Mouse (Mus musculus): Measurements from ENCODE around the gene Gm20532. TPM values are rescaled to one million over a fixed set of nuclear protein-coding genes. Genes with fewer than 3 reads are reported as not detected.

Gm20532 gene
- polyA plus RNA-seq, 1 experiment from 2014 or later, result not detected

DNA sequence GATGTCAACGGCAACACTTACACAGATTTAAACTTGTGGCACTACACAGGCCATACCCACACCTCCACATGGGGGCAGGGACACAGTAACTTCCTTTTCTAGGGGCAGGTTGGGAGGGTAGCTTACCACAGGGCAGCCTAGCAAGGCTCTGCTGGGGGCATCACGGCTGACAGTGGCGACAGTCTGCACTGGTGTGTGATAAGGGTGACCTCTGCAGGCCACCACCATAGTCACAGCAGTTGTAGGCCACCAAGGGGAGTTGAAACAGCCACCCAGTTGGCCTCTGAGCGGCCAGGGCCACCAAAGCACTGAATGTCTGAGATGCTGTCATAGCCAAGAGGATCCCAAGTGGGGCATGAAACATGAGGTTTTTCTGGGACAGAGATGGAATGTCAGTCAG, 20.2 kb upstream of the Gm20532 start:
- Histone ChIP-seq H3K4me1 (ENCODE audit: control insufficient read depth, insufficient read depth, low read length) (peaks cover 3% of the 10 kb centered on the region), H3K36me3 (ENCODE audit: control insufficient read depth, insufficient read depth, low read length) (no peaks in the 10 kb centered on the region), H3K27ac (ENCODE audit: low read depth, low read length) (no peak overlapping the region), H3K9me3 (ENCODE audit: control insufficient read depth, low read length) (no peaks in the 10 kb centered on the region), H3K27me3 (ENCODE audit: control insufficient read depth, insufficient read depth, low read length) (no peaks in the 10 kb centered on the region), H3K9ac (ENCODE audit: low read length) (no peak overlapping the region), H3K4me3 (ENCODE audit: low read depth, low read length) (no peak overlapping the region), H3K4me2 (no peak overlapping the region)
- peak; percentile 89 for DNase-seq (ENCODE audit: low spot score, missing footprints)
- peak; percentile 62 for ATAC-seq (ENCODE audit: low FRiP score)
- WGBS, result 18% methylated on average over 4 of the region's 4 CpGs

GRCm38 (mm10) chr2:26570034-26570433, 16.4 kb upstream of the Gm20532 start:
- Histone ChIP-seq H3K36me3 (ENCODE audit: control insufficient read depth, insufficient read depth, low read length) (no peaks in the 10 kb centered on the region), H3K4me1 (ENCODE audit: control insufficient read depth, insufficient read depth, low read length) (0 out of 2 replicates have a peak, but pooled peaks cover 4% of the 10 kb centered on the region), H3K9me3 (ENCODE audit: control insufficient read depth, low read length) (no peaks in the 10 kb centered on the region), H3K4me2 (no peak overlapping the region), H3K27me3 (ENCODE audit: control insufficient read depth, insufficient read depth, low read length) (no peaks in the 10 kb centered on the region), H3K9ac (ENCODE audit: low read length) (no peak overlapping the region), H3K27ac (ENCODE audit: low read depth, low read length) (no peak overlapping the region), H3K4me3 (ENCODE audit: low read depth, low read length) (no peak overlapping the region)
- DNase-seq (ENCODE audit: low spot score, missing footprints) (peak; percentile 97), ATAC-seq (ENCODE audit: low FRiP score) (0 out of 2 replicates have a peak, but pooled peaks have one; percentile 19)
- WGBS, result 2% methylated on average over 3 of the region's 3 CpGs

DNA sequence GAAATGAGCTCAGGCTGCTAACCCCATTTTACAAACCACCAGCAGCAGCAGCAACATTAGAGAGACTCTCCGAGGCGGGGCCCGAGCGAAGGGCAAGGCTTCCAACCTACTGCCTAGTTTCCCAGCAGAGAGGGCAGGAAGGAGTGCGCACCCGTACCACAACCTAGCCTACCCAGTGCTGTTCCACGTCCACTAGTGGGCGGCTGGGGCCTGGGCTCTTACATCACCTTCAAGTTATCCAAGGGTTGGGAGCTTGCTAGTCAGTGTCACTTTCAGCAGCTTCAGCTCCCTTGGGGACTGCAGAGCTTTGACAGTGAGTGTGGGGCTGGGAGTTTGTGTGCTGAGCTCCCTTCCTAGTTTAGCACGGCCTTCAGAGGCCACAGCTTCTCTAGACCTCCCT, 15.0 kb upstream of the Gm20532 start:
- Histone ChIP-seq H3K36me3 (ENCODE audit: control insufficient read depth, insufficient read depth, low read length) (no peaks in the 10 kb centered on the region), H3K27me3 (ENCODE audit: control insufficient read depth, insufficient read depth, low read length) (no peaks in the 10 kb centered on the region), H3K27ac (ENCODE audit: low read depth, low read length) (no peak overlapping the region), H3K4me3 (ENCODE audit: low read depth, low read length) (no peak overlapping the region), H3K9ac (ENCODE audit: low read length) (no peak overlapping the region), H3K4me1 (ENCODE audit: control insufficient read depth, insufficient read depth, low read length) (0 out of 2 replicates have a peak, but pooled peaks cover 6% of the 10 kb centered on the region), H3K4me2 (no peak overlapping the region), H3K9me3 (ENCODE audit: control insufficient read depth, low read length) (no peaks in the 10 kb centered on the region)
- no peak for ATAC-seq (ENCODE audit: low FRiP score)
- no peak for DNase-seq (ENCODE audit: low spot score, missing footprints)
- 82% methylated on average over 9 of the region's 9 CpGs for WGBS

DNA sequence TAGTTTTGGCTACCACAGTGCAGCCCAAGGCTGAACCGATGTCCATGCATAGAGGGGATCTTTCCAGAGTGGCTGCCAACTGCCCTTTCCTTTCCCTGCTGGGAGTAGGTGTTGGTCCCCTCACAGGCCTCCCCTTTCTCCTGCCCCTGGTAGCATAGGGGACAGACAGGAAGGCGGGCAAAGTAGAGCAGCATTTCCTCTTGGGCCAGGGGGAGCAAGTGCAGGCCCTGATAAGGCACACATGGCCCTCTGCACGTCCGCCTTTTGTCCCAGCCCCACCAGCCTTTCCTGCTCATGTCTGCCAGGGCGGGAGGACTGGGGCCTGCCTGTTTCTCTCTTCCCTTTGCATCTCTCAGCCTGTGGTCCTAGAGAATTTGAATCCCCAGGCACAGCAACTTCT, 14.6 kb upstream of the Gm20532 start:
- H3K9me3 ChIP-seq (ENCODE audit: control insufficient read depth, low read length), result no peaks in the 10 kb centered on the region
- H3K4me2 ChIP-seq, result no peak overlapping the region
- 0 out of 2 replicates have a peak, but pooled peaks cover 6% of the 10 kb centered on the region for H3K4me1 ChIP-seq (ENCODE audit: control insufficient read depth, insufficient read depth, low read length)
- H3K9ac ChIP-seq (ENCODE audit: low read length), result no peak overlapping the region
- H3K27me3 ChIP-seq (ENCODE audit: control insufficient read depth, insufficient read depth, low read length), result no peaks in the 10 kb centered on the region
- no peak overlapping the region for H3K27ac ChIP-seq (ENCODE audit: low read depth, low read length)
- no peak overlapping the region for H3K4me3 ChIP-seq (ENCODE audit: low read depth, low read length)
- no peak for DNase-seq (ENCODE audit: low spot score, missing footprints)
- no peaks in the 10 kb centered on the region for H3K36me3 ChIP-seq (ENCODE audit: control insufficient read depth, insufficient read depth, low read length)
- no peak for ATAC-seq (ENCODE audit: low FRiP score)
- WGBS, result 63% methylated on average over 5 of the region's 5 CpGs

GRCm38 (mm10) chr2:26573396-26573795, 13.0 kb upstream of the Gm20532 start:
- DNase-seq (ENCODE audit: low spot score, missing footprints), result no peak

DNA sequence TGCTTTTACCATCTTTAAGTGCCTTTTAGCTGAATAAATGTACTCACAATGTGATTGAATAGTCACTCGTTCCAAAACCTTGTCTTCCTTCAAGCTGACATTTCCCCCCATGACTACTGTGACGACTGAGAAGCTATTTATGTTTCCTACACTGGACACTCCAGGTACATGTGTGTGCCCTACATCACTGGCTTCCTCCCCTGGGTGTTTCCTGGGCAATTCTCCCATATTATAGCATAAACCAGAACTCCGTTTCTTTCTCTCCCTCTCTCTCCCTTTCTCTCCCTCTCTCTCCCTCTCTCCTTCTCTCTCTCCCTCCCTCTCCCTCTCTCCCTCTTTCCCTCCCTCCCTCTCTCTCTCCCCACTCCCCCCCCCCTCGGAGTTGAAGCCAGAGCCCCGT, 12.6 kb upstream of the Gm20532 start:
- Histone ChIP-seq H3K4me1 (ENCODE audit: control insufficient read depth, insufficient read depth, low read length) (0 out of 2 replicates have a peak, but pooled peaks cover 6% of the 10 kb centered on the region), H3K4me3 (ENCODE audit: low read depth, low read length) (no peak overlapping the region), H3K4me2 (no peak overlapping the region), H3K9me3 (ENCODE audit: control insufficient read depth, low read length) (no peaks in the 10 kb centered on the region), H3K36me3 (ENCODE audit: control insufficient read depth, insufficient read depth, low read length) (no peaks in the 10 kb centered on the region), H3K27ac (ENCODE audit: low read depth, low read length) (no peak overlapping the region), H3K27me3 (ENCODE audit: control insufficient read depth, insufficient read depth, low read length) (no peaks in the 10 kb centered on the region), H3K9ac (ENCODE audit: low read length) (no peak overlapping the region)
- 49% methylated on average over 5 of the region's 5 CpGs for WGBS
- ATAC-seq (ENCODE audit: low FRiP score), result no peak
- DNase-seq (ENCODE audit: low spot score, missing footprints), result no peak

More at GRCm38 (mm10) chr2:26573396-26573795, 13.0 kb upstream of the Gm20532 start:
- no peak overlapping the region for H3K4me2 ChIP-seq
- no peaks in the 10 kb centered on the region for H3K27me3 ChIP-seq (ENCODE audit: control insufficient read depth, insufficient read depth, low read length)
- 80% methylated on average over 12 of the region's 12 CpGs for WGBS
- no peaks in the 10 kb centered on the region for H3K36me3 ChIP-seq (ENCODE audit: control insufficient read depth, insufficient read depth, low read length)
- ATAC-seq (ENCODE audit: low FRiP score), result no peak
- 0 out of 2 replicates have a peak, but pooled peaks cover 6% of the 10 kb centered on the region for H3K4me1 ChIP-seq (ENCODE audit: control insufficient read depth, insufficient read depth, low read length)
- no peaks in the 10 kb centered on the region for H3K9me3 ChIP-seq (ENCODE audit: control insufficient read depth, low read length)
- H3K27ac ChIP-seq (ENCODE audit: low read depth, low read length), result no peak overlapping the region
- no peak overlapping the region for H3K9ac ChIP-seq (ENCODE audit: low read length)
- no peak overlapping the region for H3K4me3 ChIP-seq (ENCODE audit: low read depth, low read length)

- WGBS, result 20% methylated on average over 5 of the region's 5 CpGs
- Histone ChIP-seq H3K4me2 (no peak overlapping the region), H3K27ac (ENCODE audit: low read depth, low read length) (no peak overlapping the region), H3K27me3 (ENCODE audit: control insufficient read depth, insufficient read depth, low read length) (no peaks in the 10 kb centered on the region; the same call in 1 of the 2 replicates), H3K9ac (ENCODE audit: low read length) (no peak overlapping the region), H3K4me3 (ENCODE audit: low read depth, low read length) (no peak overlapping the region), H3K9me3 (ENCODE audit: control insufficient read depth, low read length) (no peaks in the 10 kb centered on the region), H3K4me1 (ENCODE audit: control insufficient read depth, insufficient read depth, low read length) (0 out of 2 replicates have a peak, but pooled peaks cover 6% of the 10 kb centered on the region), H3K36me3 (ENCODE audit: control insufficient read depth, insufficient read depth, low read length) (no peaks in the 10 kb centered on the region)
- DNase-seq (ENCODE audit: low spot score, missing footprints) (no peak), ATAC-seq (ENCODE audit: low FRiP score) (no peak)
Measured at GRCm38 (mm10) chr2:26574862-26575261, 11.6 kb upstream of the Gm20532 start.

DNA sequence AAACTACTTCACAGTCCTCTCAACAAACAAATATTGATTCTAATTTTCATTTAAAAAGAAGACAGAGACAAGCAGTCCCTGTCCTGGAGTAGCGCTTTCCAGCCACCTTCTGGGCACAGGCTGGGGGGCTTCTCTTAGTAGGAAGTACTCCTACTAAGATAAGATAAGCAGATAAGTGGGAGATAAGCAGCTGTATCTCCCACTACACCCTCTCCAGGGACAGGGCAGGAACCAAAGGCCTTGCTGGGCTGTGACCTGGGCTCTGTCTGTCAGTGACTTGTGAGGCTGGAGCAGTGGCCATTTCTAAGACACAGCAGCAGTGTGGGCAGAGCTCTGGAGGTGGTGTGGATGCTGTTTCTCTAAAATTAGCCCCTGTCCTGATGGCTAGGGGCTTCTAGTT, 11.1 kb upstream of the Gm20532 start:
- H3K27me3 ChIP-seq (ENCODE audit: control insufficient read depth, insufficient read depth, low read length), result no peaks in the 10 kb centered on the region; the same call in 1 of the 2 replicates
- no peak for ATAC-seq (ENCODE audit: low FRiP score)
- H3K36me3 ChIP-seq (ENCODE audit: control insufficient read depth, insufficient read depth, low read length), result no peaks in the 10 kb centered on the region
- no peak overlapping the region for H3K4me3 ChIP-seq (ENCODE audit: low read depth, low read length)
- H3K9me3 ChIP-seq (ENCODE audit: control insufficient read depth, low read length), result no peaks in the 10 kb centered on the region
- DNase-seq (ENCODE audit: low spot score, missing footprints), result no peak
- 83% methylated on average over 1 of the region's 1 CpGs for WGBS
- H3K27ac ChIP-seq (ENCODE audit: low read depth, low read length), result no peak overlapping the region
- no peak overlapping the region for H3K4me2 ChIP-seq
- H3K9ac ChIP-seq (ENCODE audit: low read length), result 0 out of 2 replicates have a peak overlapping the region, but pooled peaks have one; percentile 9
- H3K4me1 ChIP-seq (ENCODE audit: control insufficient read depth, insufficient read depth, low read length), result 0 out of 2 replicates have a peak, but pooled peaks cover 6% of the 10 kb centered on the region

GRCm38 (mm10) chr2:26575865-26576264, 10.6 kb upstream of the Gm20532 start:
- WGBS, result 67% methylated on average over 4 of the region's 4 CpGs

More at GRCm38 (mm10) chr2:26575865-26576264, 10.6 kb upstream of the Gm20532 start:
- Histone ChIP-seq H3K27me3 (ENCODE audit: control insufficient read depth, insufficient read depth, low read length) (no peaks in the 10 kb centered on the region; the same call in 1 of the 2 replicates), H3K4me2 (no peak overlapping the region), H3K9ac (ENCODE audit: low read length) (no peak overlapping the region), H3K4me1 (ENCODE audit: control insufficient read depth, insufficient read depth, low read length) (0 out of 2 replicates have a peak, but pooled peaks cover 6% of the 10 kb centered on the region), H3K4me3 (ENCODE audit: low read depth, low read length) (no peak overlapping the region), H3K9me3 (ENCODE audit: control insufficient read depth, low read length) (no peaks in the 10 kb centered on the region), H3K36me3 (ENCODE audit: control insufficient read depth, insufficient read depth, low read length) (no peaks in the 10 kb centered on the region), H3K27ac (ENCODE audit: low read depth, low read length) (no peak overlapping the region)
- no peak for ATAC-seq (ENCODE audit: low FRiP score)
- no peak for DNase-seq (ENCODE audit: low spot score, missing footprints)

Data from midbrain, embryonic 11.5 days (tissue).